ENCODE assay signal across 8 mouse cellular contexts in the genomic region with DNA sequence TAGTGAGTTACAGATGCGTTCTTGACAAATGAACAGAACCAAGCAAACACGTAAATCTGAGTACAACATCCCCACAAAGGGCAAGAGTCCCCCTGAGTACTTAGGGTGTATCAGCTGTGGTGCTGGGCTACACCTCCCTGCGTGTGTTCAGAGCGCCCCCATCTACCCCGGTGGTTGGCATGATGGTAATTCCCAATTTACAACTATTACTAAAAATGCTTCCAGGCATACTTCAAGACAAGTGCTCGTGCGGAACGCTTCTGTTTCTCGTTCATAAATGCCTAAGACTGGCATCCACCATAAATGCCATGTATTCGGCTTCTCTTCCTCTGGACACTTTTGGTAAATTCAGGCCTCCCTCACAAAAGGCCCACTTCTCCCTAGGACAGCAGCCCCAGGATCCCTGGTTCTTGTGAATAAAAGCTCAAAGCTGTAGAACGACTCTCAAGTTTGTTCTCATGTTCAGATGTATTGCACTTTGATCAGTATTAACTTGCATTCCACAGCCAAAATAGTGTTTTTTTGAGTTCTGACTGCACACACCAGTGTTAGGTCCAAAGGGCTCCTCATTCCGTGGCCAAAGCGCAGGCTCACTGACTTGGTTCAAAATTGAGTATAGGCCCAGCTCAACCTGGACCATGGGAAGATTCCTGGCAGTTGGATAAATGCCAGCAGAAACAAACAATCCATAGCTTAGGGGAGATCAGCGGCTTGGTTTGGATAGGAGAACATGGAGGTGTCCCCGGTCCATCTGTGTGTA. TPM values are rescaled to one million over a fixed set of nuclear protein-coding genes. Genes with fewer than 3 reads are reported as not detected.
DNase-seq lines count a peak whose midpoint lies in the region; ATAC-seq and TF ChIP-seq lines count a peak whose summit lies in the region.

No protein-coding gene starts in this region.

- no peaks in the 10 kb centered on the region for H3K27me3 ChIP-seq in embryonic facial prominence, embryonic 11.5 days (ENCODE audit: control insufficient read depth, insufficient read depth, low read length)
- no peaks in the 10 kb centered on the region for H3K27me3 ChIP-seq in heart, embryonic 14.5 days (ENCODE audit: control insufficient read depth, insufficient read depth, low read length)
- H3K27me3 ChIP-seq in kidney, embryonic 16.5 days (ENCODE audit: insufficient read depth, low read length): no peaks in the 10 kb centered on the region
- H3K27me3 ChIP-seq in liver, postnatal 0 days (ENCODE audit: insufficient read depth, low read length): no peaks in the 10 kb centered on the region
- H3K27me3 ChIP-seq in neural tube, embryonic 11.5 days (ENCODE audit: control insufficient read depth, insufficient read depth, low read length): no peaks in the 10 kb centered on the region
- no peaks in the 10 kb centered on the region for H3K27me3 ChIP-seq in stomach, postnatal 0 days (ENCODE audit: control insufficient read depth, insufficient read depth, low read length)

- H3K9me3 ChIP-seq in embryonic facial prominence, embryonic 11.5 days (replicated peaks; ENCODE audit: control insufficient read depth, low read length): no peaks in the 10 kb centered on the region
- no peaks in the 10 kb centered on the region for H3K9me3 ChIP-seq in heart, embryonic 14.5 days (ENCODE audit: control insufficient read depth, low read length)
- no peaks in the 10 kb centered on the region for H3K9me3 ChIP-seq in kidney, embryonic 16.5 days (ENCODE audit: low read length)
- H3K9me3 ChIP-seq in liver, postnatal 0 days (ENCODE audit: low read length): no peaks in the 10 kb centered on the region
- no peaks in the 10 kb centered on the region for H3K9me3 ChIP-seq in neural tube, embryonic 11.5 days (ENCODE audit: control insufficient read depth, low read length)
- H3K9me3 ChIP-seq in stomach, postnatal 0 days (ENCODE audit: control insufficient read depth, low read length): no peaks in the 10 kb centered on the region

- peak; percentile 57 for TF ChIP-seq CTCF in liver, postnatal 0 days (IDR thresholded peaks at IDR 0.05; ENCODE audit: low read depth)
- peak; percentile 69 for TF ChIP-seq CTCF in stomach, postnatal 0 days (IDR thresholded peaks at IDR 0.05; ENCODE audit: low read depth)

- peak overlapping the region; percentile 55 for H3K4me3 ChIP-seq in embryonic facial prominence, embryonic 11.5 days (ENCODE audit: low read depth, low read length)
- H3K4me3 ChIP-seq in heart, embryonic 14.5 days (ENCODE audit: control insufficient read depth in 1 of 2, insufficient read depth in 1 of 2, low read depth in 1 of 2, low read length in 2 of 2): peak overlapping the region; percentile 51 to 72
- H3K4me3 ChIP-seq in kidney, embryonic 16.5 days (ENCODE audit: low read length): peak overlapping the region; percentile 69
- H3K4me3 ChIP-seq in liver, postnatal 0 days (ENCODE audit: low read depth, low read length): peak overlapping the region; percentile 71
- H3K4me3 ChIP-seq in neural tube, embryonic 11.5 days (ENCODE audit: low read depth, low read length): peak overlapping the region; percentile 55
- H3K4me3 ChIP-seq in stomach, postnatal 0 days (ENCODE audit: low read depth, low read length): peak overlapping the region; percentile 65

- peak overlapping the region; percentile 74 for H3K9ac ChIP-seq in embryonic facial prominence, embryonic 11.5 days (replicated peaks; ENCODE audit: low read length)
- H3K9ac ChIP-seq in heart, embryonic 14.5 days (ENCODE audit: low read length): peak overlapping the region; percentile 75
- H3K9ac ChIP-seq in kidney, embryonic 16.5 days (replicated peaks; ENCODE audit: low read length): peak overlapping the region; percentile 79
- peak overlapping the region; percentile 74 for H3K9ac ChIP-seq in liver, postnatal 0 days (replicated peaks)
- H3K9ac ChIP-seq in neural tube, embryonic 11.5 days (ENCODE audit: low read length): peak overlapping the region; percentile 57
- peak overlapping the region; percentile 69 for H3K9ac ChIP-seq in stomach, postnatal 0 days (ENCODE audit: low read length)

- H3K27ac ChIP-seq in embryonic facial prominence, embryonic 11.5 days (replicated peaks; ENCODE audit: low read depth, low read length): no peak overlapping the region
- peak overlapping the region; percentile 32 to 51; a peak in 3 of 4 replicates for H3K27ac ChIP-seq in heart, embryonic 14.5 days (replicated peaks in 1 of 2; ENCODE audit: control insufficient read depth in 1 of 2, insufficient read depth in 1 of 2, low read depth in 2 of 2, low read length in 2 of 2)
- H3K27ac ChIP-seq in kidney, embryonic 16.5 days (ENCODE audit: low read length): peak overlapping the region; percentile 82
- peak overlapping the region; percentile 86 for H3K27ac ChIP-seq in liver, postnatal 0 days (ENCODE audit: low read depth)
- no peak overlapping the region for H3K27ac ChIP-seq in neural tube, embryonic 11.5 days (ENCODE audit: low read depth, low read length)
- peak overlapping the region; percentile 81 for H3K27ac ChIP-seq in stomach, postnatal 0 days (replicated peaks)

- ATAC-seq in frontal cortex, adult (ENCODE audit: low TSS enrichment): peak; percentile 82
- no peak for ATAC-seq in embryonic facial prominence, embryonic 11.5 days (replicated peaks; ENCODE audit: insufficient number of reproducible peaks, low FRiP score, low TSS enrichment, low read depth)
- ATAC-seq in heart, embryonic 14.5 days (ENCODE audit: insufficient number of reproducible peaks, insufficient read depth, low FRiP score, low read depth): 0 out of 2 replicates have a peak, but pooled peaks have one; percentile 48
- ATAC-seq in kidney, embryonic 16.5 days (ENCODE audit: low FRiP score, low TSS enrichment): peak; percentile 87
- ATAC-seq in liver, postnatal 0 days: peak; percentile 77
- ATAC-seq in neural tube, embryonic 11.5 days (ENCODE audit: insufficient read depth, low FRiP score, low TSS enrichment): no peak; the same call in 1 of the 2 replicates
- peak; percentile 77 for ATAC-seq in stomach, postnatal 0 days (ENCODE audit: low FRiP score, low TSS enrichment)

- H3K36me3 ChIP-seq in embryonic facial prominence, embryonic 11.5 days (replicated peaks; ENCODE audit: control insufficient read depth, insufficient read depth, low read depth, low read length): no peaks in the 10 kb centered on the region
- H3K36me3 ChIP-seq in heart, embryonic 14.5 days (ENCODE audit: control insufficient read depth, insufficient read depth, low read length): peaks cover 28% of the 10 kb centered on the region
- H3K36me3 ChIP-seq in kidney, embryonic 16.5 days (ENCODE audit: insufficient read depth, low read length): peaks cover 8% of the 10 kb centered on the region
- peaks cover 23% of the 10 kb centered on the region for H3K36me3 ChIP-seq in liver, postnatal 0 days (replicated peaks; ENCODE audit: insufficient read depth, low read length)
- no peaks in the 10 kb centered on the region for H3K36me3 ChIP-seq in neural tube, embryonic 11.5 days (ENCODE audit: control insufficient read depth, insufficient read depth, low read length)
- H3K36me3 ChIP-seq in stomach, postnatal 0 days (ENCODE audit: control insufficient read depth, insufficient read depth, low read length): no peaks in the 10 kb centered on the region; the same call in 1 of the 2 replicates

- WGBS in embryonic facial prominence, embryonic 11.5 days: 43% methylated on average over 15 of the region's 15 CpGs
- WGBS in heart, embryonic 14.5 days: 42% methylated on average over 15 of the region's 15 CpGs
- WGBS in kidney, embryonic 16.5 days: 33% methylated on average over 15 of the region's 15 CpGs
- 35% methylated on average over 15 of the region's 15 CpGs for WGBS in liver, postnatal 0 days (ENCODE audit: insufficient replicate concordance)
- WGBS in neural tube, embryonic 11.5 days: 43% methylated on average over 15 of the region's 15 CpGs
- WGBS in stomach, postnatal 0 days: 33% methylated on average over 15 of the region's 15 CpGs

- H3K4me1 ChIP-seq in embryonic facial prominence, embryonic 11.5 days (ENCODE audit: control insufficient read depth, insufficient read depth, low read length): no peaks in the 10 kb centered on the region
- peaks cover 0 to 7% of the 10 kb centered on the region in 2 experiments; a peak in 1 of 4 replicates for H3K4me1 ChIP-seq in heart, embryonic 14.5 days (ENCODE audit: control insufficient read depth in 2 of 2, insufficient read depth in 2 of 2, low read length in 2 of 2)
- peaks cover 11% of the 10 kb centered on the region; the same call in 1 of the 2 replicates for H3K4me1 ChIP-seq in kidney, embryonic 16.5 days (ENCODE audit: insufficient read depth, low read length)
- H3K4me1 ChIP-seq in liver, postnatal 0 days (ENCODE audit: insufficient read depth): peaks cover 7% of the 10 kb centered on the region
- H3K4me1 ChIP-seq in neural tube, embryonic 11.5 days (ENCODE audit: control insufficient read depth, insufficient read depth, low read length): no peaks in the 10 kb centered on the region
- H3K4me1 ChIP-seq in stomach, postnatal 0 days (replicated peaks; ENCODE audit: control insufficient read depth, insufficient read depth): no peaks in the 10 kb centered on the region

- DNase-seq in frontal cortex, postnatal 25 days (ENCODE audit: low spot score in 2 of 2): no peak
- peak; percentile 60 for DNase-seq in embryonic facial prominence, embryonic 11.5 days (ENCODE audit: low spot score)
- DNase-seq in liver, postnatal 0 days: peak; percentile 52
- DNase-seq in neural tube, embryonic 11.5 days (ENCODE audit: low spot score): peak; percentile 42
- DNase-seq in stomach, postnatal 0 days (ENCODE audit: low spot score): peak; percentile 54

- no peak for TF ChIP-seq EP300 in liver, postnatal 0 days (IDR thresholded peaks at IDR 0.05; ENCODE audit: low read depth)
- TF ChIP-seq EP300 in stomach, postnatal 0 days (optimal IDR thresholded peaks at IDR 0.05): no peak

- H3K4me2 ChIP-seq in embryonic facial prominence, embryonic 11.5 days (ENCODE audit: low read depth, low read length): peak overlapping the region; percentile 91
- peak overlapping the region; percentile 63 for H3K4me2 ChIP-seq in heart, embryonic 14.5 days (ENCODE audit: low read length)
- H3K4me2 ChIP-seq in kidney, embryonic 16.5 days (replicated peaks; ENCODE audit: low read depth, low read length): peak overlapping the region; percentile 82
- peak overlapping the region; percentile 75 for H3K4me2 ChIP-seq in liver, postnatal 0 days (ENCODE audit: low read depth, low read length)
- peak overlapping the region; percentile 70 for H3K4me2 ChIP-seq in neural tube, embryonic 11.5 days (ENCODE audit: low read depth)
- H3K4me2 ChIP-seq in stomach, postnatal 0 days (replicated peaks; ENCODE audit: low read depth): peak overlapping the region; percentile 81

RNA-seq across cellular contexts. Expression of gene Slc35d2, which starts 0.6 kb away (rescaled TPM):
- polyA plus RNA-seq in embryonic facial prominence, embryonic 11.5 days (2014; fragmentation: Nextera tagmentation; extraction: Ambion mirVana): 3.3 and 4.7 TPM in 2 replicates
- polyA plus RNA-seq in heart, embryonic 14.5 days (2014; fragmentation: Nextera tagmentation; extraction: Ambion mirVana): 6.1 and 7.7 TPM in 2 replicates
- 5.6 and 5.8 TPM in 2 replicates for polyA plus RNA-seq in kidney, embryonic 16.5 days (2015; fragmentation: Nextera tagmentation; extraction: Ambion mirVana)
- polyA plus RNA-seq in liver, postnatal 0 days (2015; fragmentation: Nextera tagmentation; extraction: Ambion mirVana): 11.8 TPM in 2 replicates
- 3.8 and 7.4 TPM in 2 replicates for polyA plus RNA-seq in neural tube, embryonic 11.5 days (2014; fragmentation: Nextera tagmentation; extraction: Ambion mirVana)
- 7.9 and 9.5 TPM in 2 replicates for polyA plus RNA-seq in stomach, postnatal 0 days (2015; fragmentation: Nextera tagmentation; extraction: Ambion mirVana)

RNA-seq across cellular contexts. Expression of gene Zfp367, which starts 23.2 kb away (rescaled TPM):
- polyA plus RNA-seq in embryonic facial prominence, embryonic 11.5 days (2014; fragmentation: Nextera tagmentation; extraction: Ambion mirVana): 17.9 and 18.7 TPM in 2 replicates
- polyA plus RNA-seq in heart, embryonic 14.5 days (2014; fragmentation: Nextera tagmentation; extraction: Ambion mirVana): 28.1 and 30.2 TPM in 2 replicates
- 16.2 and 17.4 TPM in 2 replicates for polyA plus RNA-seq in kidney, embryonic 16.5 days (2015; fragmentation: Nextera tagmentation; extraction: Ambion mirVana)
- polyA plus RNA-seq in liver, postnatal 0 days (2015; fragmentation: Nextera tagmentation; extraction: Ambion mirVana): 9.8 and 11.7 TPM in 2 replicates
- polyA plus RNA-seq in neural tube, embryonic 11.5 days (2014; fragmentation: Nextera tagmentation; extraction: Ambion mirVana): 14.3 and 15.4 TPM in 2 replicates
- polyA plus RNA-seq in stomach, postnatal 0 days (2015; fragmentation: Nextera tagmentation; extraction: Ambion mirVana): 10.9 and 12.3 TPM in 2 replicates

RNA-seq across cellular contexts. Expression of gene Habp4, which starts 31.8 kb away (rescaled TPM):
- polyA plus RNA-seq in embryonic facial prominence, embryonic 11.5 days (2014; fragmentation: Nextera tagmentation; extraction: Ambion mirVana): 26.0 and 26.2 TPM in 2 replicates
- 70.9 and 72.4 TPM in 2 replicates for polyA plus RNA-seq in heart, embryonic 14.5 days (2014; fragmentation: Nextera tagmentation; extraction: Ambion mirVana)
- 28.4 and 29.1 TPM in 2 replicates for polyA plus RNA-seq in kidney, embryonic 16.5 days (2015; fragmentation: Nextera tagmentation; extraction: Ambion mirVana)
- polyA plus RNA-seq in liver, postnatal 0 days (2015; fragmentation: Nextera tagmentation; extraction: Ambion mirVana): 9.0 and 11.9 TPM in 2 replicates
- polyA plus RNA-seq in neural tube, embryonic 11.5 days (2014; fragmentation: Nextera tagmentation; extraction: Ambion mirVana): 33.4 and 36.6 TPM in 2 replicates
- 11.9 and 13.2 TPM in 2 replicates for polyA plus RNA-seq in stomach, postnatal 0 days (2015; fragmentation: Nextera tagmentation; extraction: Ambion mirVana)

RNA-seq across cellular contexts. Expression of gene Hsd17b3, which starts 40.8 kb away (rescaled TPM):
- not detected in 2 replicates for polyA plus RNA-seq in embryonic facial prominence, embryonic 11.5 days (2014; fragmentation: Nextera tagmentation; extraction: Ambion mirVana)
- not detected in 2 replicates for polyA plus RNA-seq in heart, embryonic 14.5 days (2014; fragmentation: Nextera tagmentation; extraction: Ambion mirVana)
- not detected in 2 replicates for polyA plus RNA-seq in kidney, embryonic 16.5 days (2015; fragmentation: Nextera tagmentation; extraction: Ambion mirVana)
- polyA plus RNA-seq in liver, postnatal 0 days (2015; fragmentation: Nextera tagmentation; extraction: Ambion mirVana): not detected in 2 replicates
- not detected in 2 replicates for polyA plus RNA-seq in neural tube, embryonic 11.5 days (2014; fragmentation: Nextera tagmentation; extraction: Ambion mirVana)
- not detected in 2 replicates for polyA plus RNA-seq in stomach, postnatal 0 days (2015; fragmentation: Nextera tagmentation; extraction: Ambion mirVana)

Comparison
In these comparisons a context has a peak if more than half of its experiments do, and no peak if none do; other contexts are left out.
1. ATAC-seq: peak in frontal cortex, adult (single experiment), heart, embryonic 14.5 days (single experiment), kidney, embryonic 16.5 days (single experiment), liver, postnatal 0 days (single experiment) and stomach, postnatal 0 days (single experiment); none in embryonic facial prominence, embryonic 11.5 days (single experiment) and neural tube, embryonic 11.5 days (single experiment).
2. DNase-seq: peak in embryonic facial prominence, embryonic 11.5 days (single experiment), liver, postnatal 0 days (single experiment), neural tube, embryonic 11.5 days (single experiment) and stomach, postnatal 0 days (single experiment); none in frontal cortex, postnatal 25 days (0 of 2).
3. H3K27ac ChIP-seq: peak in heart, embryonic 14.5 days (2 of 2), kidney, embryonic 16.5 days (single experiment), liver, postnatal 0 days (single experiment) and stomach, postnatal 0 days (single experiment); none in embryonic facial prominence, embryonic 11.5 days (single experiment) and neural tube, embryonic 11.5 days (single experiment).
4. Peak in every context shown above with its lines, with median percentiles within 50 percentile points of each other: H3K4me2 ChIP-seq, H3K4me3 ChIP-seq and H3K9ac ChIP-seq.